Mouse (Mus musculus): Measurements from ENCODE around the gene Sp140. TPM values are rescaled to one million over a fixed set of nuclear protein-coding genes. Genes with fewer than 3 reads are reported as not detected.
A peak's percentile ranks its signal among the peaks of the same experiment; 100 is the strongest.
"Not testable (repeated sequence)": the region's sequence is repeated elsewhere in the genome, so short reads cannot be mapped to it uniquely, and the experiment has no call there.

The Sp140 gene
- total and polyA plus RNA-seq, 2 experiments from 2014 or later, result 1.2 to 10.6 TPM

GRCm38 (mm10) chr1:85581518-85581917 lies 18.7 kb upstream of the Sp140 start:
- TF ChIP-seq CTCF (IDR thresholded peaks at IDR 0.05; ENCODE audit: low read depth), result 0 out of 2 replicates have a peak, but pooled peaks have one; percentile 22
- not testable (repeated sequence) for H3K36me3 ChIP-seq (replicated peaks; ENCODE audit: control insufficient read depth, insufficient read depth, low read length); H3K9ac ChIP-seq (replicated peaks; ENCODE audit: low read depth, low read length); ATAC-seq (ENCODE audit: insufficient read depth, low read depth); H3K4me3 ChIP-seq (ENCODE audit: low read depth, low read length); DNase-seq (ENCODE audit: low spot score); H3K27ac ChIP-seq (ENCODE audit: low read depth); H3K4me1 ChIP-seq (ENCODE audit: control insufficient read depth, insufficient read depth); H3K4me2 ChIP-seq (ENCODE audit: low read depth, low read length); H3K9me3 ChIP-seq (replicated peaks; ENCODE audit: control insufficient read depth, low read length); H3K27me3 ChIP-seq (ENCODE audit: control insufficient read depth, insufficient read depth, low read length)
- 29% methylated on average over 5 of the region's 5 CpGs for WGBS

GRCm38 (mm10) chr1:85588697-85589096 lies 11.5 kb upstream of the Sp140 start:
- not testable (repeated sequence) for H3K36me3 ChIP-seq (replicated peaks; ENCODE audit: control insufficient read depth, insufficient read depth, low read length)

GRCm38 (mm10) chr1:85592526-85592925 lies 7.7 kb upstream of the Sp140 start:
- DNase-seq (ENCODE audit: low spot score); H3K4me1 ChIP-seq (ENCODE audit: control insufficient read depth, insufficient read depth); H3K4me2 ChIP-seq (ENCODE audit: low read depth, low read length); ATAC-seq (ENCODE audit: insufficient read depth, low read depth); H3K36me3 ChIP-seq (replicated peaks; ENCODE audit: control insufficient read depth, insufficient read depth, low read length); H3K9me3 ChIP-seq (replicated peaks; ENCODE audit: control insufficient read depth, low read length); H3K27me3 ChIP-seq (ENCODE audit: control insufficient read depth, insufficient read depth, low read length); H3K4me3 ChIP-seq (ENCODE audit: low read depth, low read length); H3K27ac ChIP-seq (ENCODE audit: low read depth); H3K9ac ChIP-seq (replicated peaks; ENCODE audit: low read depth, low read length): not testable (repeated sequence)
- WGBS, result 80% methylated on average over 8 of the region's 8 CpGs

More at GRCm38 (mm10) chr1:85588697-85589096, 11.5 kb upstream of the Sp140 start:
- not testable (repeated sequence) for H3K4me1 ChIP-seq (ENCODE audit: control insufficient read depth, insufficient read depth); H3K27me3 ChIP-seq (ENCODE audit: control insufficient read depth, insufficient read depth, low read length); DNase-seq (ENCODE audit: low spot score); H3K4me2 ChIP-seq (ENCODE audit: low read depth, low read length); H3K4me3 ChIP-seq (ENCODE audit: low read depth, low read length); ATAC-seq (ENCODE audit: insufficient read depth, low read depth); H3K27ac ChIP-seq (ENCODE audit: low read depth); H3K9me3 ChIP-seq (replicated peaks; ENCODE audit: control insufficient read depth, low read length); H3K9ac ChIP-seq (replicated peaks; ENCODE audit: low read depth, low read length)
- 64% methylated on average over 1 of the region's 2 CpGs for WGBS

DNA sequence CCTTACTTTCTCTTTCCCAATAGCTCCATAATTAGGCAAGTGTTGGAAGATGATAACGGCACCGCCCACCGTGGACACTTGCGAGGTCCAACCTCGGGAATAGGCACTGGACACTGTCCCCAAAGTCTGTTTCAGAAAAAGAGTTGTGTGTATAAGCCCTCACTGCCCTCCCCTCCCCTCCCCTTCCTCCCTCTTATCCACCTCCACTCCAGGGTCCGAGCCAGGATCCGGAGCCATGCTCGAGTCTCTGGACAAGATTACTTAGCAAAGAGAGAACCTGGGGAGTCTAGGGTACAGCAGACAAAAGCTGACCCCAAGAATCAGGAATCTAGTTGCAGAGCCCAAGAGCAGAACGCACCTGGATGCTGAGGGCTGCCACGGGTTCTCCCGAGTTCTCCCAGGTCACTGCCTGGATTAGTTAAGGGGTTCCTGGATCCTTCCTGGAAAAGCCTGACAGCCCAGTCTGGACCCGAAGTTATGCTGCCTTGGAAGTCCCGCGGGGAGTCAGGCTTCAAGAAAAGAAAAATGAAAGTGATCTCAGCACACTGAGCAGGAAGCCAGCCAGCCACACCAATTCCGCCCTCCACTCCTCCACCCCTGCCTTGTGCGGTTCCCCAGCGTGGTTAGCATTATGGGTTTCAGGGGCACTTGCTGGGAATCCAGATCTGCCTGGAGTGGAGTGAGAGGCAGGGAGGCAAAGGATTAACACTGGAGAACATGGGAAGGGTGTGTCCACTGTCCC lies 1.7 kb upstream of the Sp140 start, which contains the start of gene Sp110:
Sp110 (minus strand) TSS at position 547 of the 742 bp plus-strand sequence.
- not testable (repeated sequence) for ATAC-seq (ENCODE audit: insufficient read depth, low read depth); DNase-seq (ENCODE audit: low spot score); H3K36me3 ChIP-seq (replicated peaks; ENCODE audit: control insufficient read depth, insufficient read depth, low read length); H3K9me3 ChIP-seq (replicated peaks; ENCODE audit: control insufficient read depth, low read length); H3K4me2 ChIP-seq (ENCODE audit: low read depth, low read length); H3K27ac ChIP-seq (ENCODE audit: low read depth); H3K9ac ChIP-seq (replicated peaks; ENCODE audit: low read depth, low read length); H3K4me1 ChIP-seq (ENCODE audit: control insufficient read depth, insufficient read depth); H3K27me3 ChIP-seq (ENCODE audit: control insufficient read depth, insufficient read depth, low read length)
- 0 out of 2 replicates have a peak within 1 kb of the TSS, but pooled peaks have one; percentile 18 for H3K4me3 ChIP-seq (ENCODE audit: low read depth, low read length)
- 57% methylated on average over 16 of the region's 17 CpGs for WGBS

GRCm38 (mm10) chr1:85600794-85601193 lies 616 bp downstream of the Sp140 start:
- H3K4me2 ChIP-seq (ENCODE audit: low read depth, low read length); H3K36me3 ChIP-seq (replicated peaks; ENCODE audit: control insufficient read depth, insufficient read depth, low read length); H3K9ac ChIP-seq (replicated peaks; ENCODE audit: low read depth, low read length); ATAC-seq (ENCODE audit: insufficient read depth, low read depth); H3K4me3 ChIP-seq (ENCODE audit: low read depth, low read length); H3K9me3 ChIP-seq (replicated peaks; ENCODE audit: control insufficient read depth, low read length); H3K27me3 ChIP-seq (ENCODE audit: control insufficient read depth, insufficient read depth, low read length); H3K27ac ChIP-seq (ENCODE audit: low read depth); H3K4me1 ChIP-seq (ENCODE audit: control insufficient read depth, insufficient read depth); DNase-seq (ENCODE audit: low spot score): not testable (repeated sequence)
- 55% methylated on average over 4 of the region's 4 CpGs for WGBS

DNA sequence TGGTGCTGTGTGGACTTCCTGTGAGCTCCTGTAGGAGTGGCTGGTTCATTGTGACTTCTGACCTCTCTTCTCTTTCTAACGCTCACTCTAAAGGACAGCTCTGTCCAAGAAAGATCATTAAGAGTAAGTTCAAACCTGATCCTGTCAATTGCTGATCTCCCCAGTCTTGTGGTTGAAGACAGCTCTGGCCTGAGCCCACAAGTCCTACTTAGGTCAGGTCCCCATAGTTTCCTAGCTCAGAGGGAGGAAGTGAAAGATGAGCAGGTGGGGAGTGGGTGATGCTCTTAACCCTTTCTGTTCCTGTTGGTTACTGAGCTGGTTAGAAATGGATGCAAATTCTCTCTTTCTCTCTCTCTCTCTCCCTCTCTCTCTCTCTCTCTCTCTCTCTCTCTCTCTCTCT lies 4.2 kb downstream of the Sp140 start:
- not testable (repeated sequence) for H3K27ac ChIP-seq (ENCODE audit: low read depth); H3K4me3 ChIP-seq (ENCODE audit: low read depth, low read length); H3K9ac ChIP-seq (replicated peaks; ENCODE audit: low read depth, low read length); ATAC-seq (ENCODE audit: insufficient read depth, low read depth); DNase-seq (ENCODE audit: low spot score); H3K36me3 ChIP-seq (replicated peaks; ENCODE audit: control insufficient read depth, insufficient read depth, low read length); H3K4me2 ChIP-seq (ENCODE audit: low read depth, low read length); H3K4me1 ChIP-seq (ENCODE audit: control insufficient read depth, insufficient read depth); H3K27me3 ChIP-seq (ENCODE audit: control insufficient read depth, insufficient read depth, low read length); H3K9me3 ChIP-seq (replicated peaks; ENCODE audit: control insufficient read depth, low read length)
- WGBS, result no CpG with 5 or more reads among the region's 1 CpGs

- not testable (repeated sequence) for H3K27ac ChIP-seq (ENCODE audit: low read depth); H3K4me3 ChIP-seq (ENCODE audit: low read depth, low read length); H3K4me1 ChIP-seq (ENCODE audit: control insufficient read depth, insufficient read depth); ATAC-seq (ENCODE audit: insufficient read depth, low read depth); H3K27me3 ChIP-seq (ENCODE audit: control insufficient read depth, insufficient read depth, low read length); DNase-seq (ENCODE audit: low spot score); H3K4me2 ChIP-seq (ENCODE audit: low read depth, low read length); H3K9ac ChIP-seq (replicated peaks; ENCODE audit: low read depth, low read length); H3K36me3 ChIP-seq (replicated peaks; ENCODE audit: control insufficient read depth, insufficient read depth, low read length); H3K9me3 ChIP-seq (replicated peaks; ENCODE audit: control insufficient read depth, low read length)
- WGBS, result 73% methylated on average over 3 of the region's 4 CpGs
Measured at GRCm38 (mm10) chr1:85608361-85608760, 8.2 kb downstream of the Sp140 start.

DNA sequence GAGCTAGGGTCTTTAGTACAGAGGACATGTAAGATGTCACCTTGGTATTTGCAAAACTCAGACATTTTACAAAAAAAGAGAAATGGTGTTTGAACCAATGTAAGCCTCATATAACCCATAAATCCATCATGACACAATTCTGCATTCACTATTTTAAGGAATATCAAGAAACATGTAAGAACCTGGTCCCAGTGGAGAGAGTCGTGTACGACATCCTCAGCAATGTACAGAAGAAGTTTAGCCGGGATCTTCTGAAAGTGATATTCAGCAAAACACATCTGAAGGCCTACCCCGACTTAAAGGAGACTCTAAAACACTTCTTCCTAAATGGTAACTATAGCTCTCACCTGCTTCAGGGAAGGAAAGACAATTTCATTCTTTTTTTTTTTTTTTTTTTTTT lies 10.4 kb downstream of the Sp140 start:
- H3K27me3 ChIP-seq (ENCODE audit: control insufficient read depth, insufficient read depth, low read length); DNase-seq (ENCODE audit: low spot score); H3K36me3 ChIP-seq (replicated peaks; ENCODE audit: control insufficient read depth, insufficient read depth, low read length); H3K4me1 ChIP-seq (ENCODE audit: control insufficient read depth, insufficient read depth); H3K27ac ChIP-seq (ENCODE audit: low read depth); H3K9me3 ChIP-seq (replicated peaks; ENCODE audit: control insufficient read depth, low read length); ATAC-seq (ENCODE audit: insufficient read depth, low read depth); H3K4me3 ChIP-seq (ENCODE audit: low read depth, low read length); H3K9ac ChIP-seq (replicated peaks; ENCODE audit: low read depth, low read length); H3K4me2 ChIP-seq (ENCODE audit: low read depth, low read length): not testable (repeated sequence)
- no CpG with 5 or more reads among the region's 4 CpGs for WGBS
